Mouse (Mus musculus) erythroblast, embryonic 14.5 days (primary cell): ENCODE results near the gene Ptprg.

Experiments used
- GATA1 ChIP-seq: IDR thresholded peaks from 2 replicates; pipeline ENCODE4 v1.6.1; 2012; ENCODE audit warnings: low read length, inconsistent platforms, mixed read lengths
- TAL1 ChIP-seq: IDR thresholded peaks from 3 replicates; pipeline ENCODE4 v1.6.1; 2012; ENCODE audit warnings: low read length, inconsistent platforms, mixed read lengths

- TF ChIP-seq GATA1 (no peak), TAL1 (no peak)
Measured at GRCm38 (mm10) chr14:12243726-12244125, 690.4 kb downstream of the Ptprg start.
